In genomic region chr7:87493412-87493811, GRCm38 (mm10) we compare ENCODE assay signal across 44 mouse cellular contexts. TPM values are rescaled to one million over a fixed set of nuclear protein-coding genes. Genes with fewer than 3 reads are reported as not detected.
"Had no signal": no experiment of that assay in that cellular context is flagged by ENCODE, and none has a peak within 500 bp of the region (broad histone marks: within the 10 kb centered on the region; RNA-seq: fewer than 3 reads in every experiment).

Tyr (minus strand) TSS chr7:87493512.

- ATAC-seq: hindbrain, embryonic 16.5 days; hindbrain, postnatal 0 days; inflammation-experienced regulatory T-cells, adult 6 months; intestine, embryonic 15.5 days; intestine, embryonic 16.5 days; intestine, postnatal 0 days had no signal

- H3K36me3 ChIP-seq: heart, embryonic 10.5 days; heart, embryonic 12.5 days; heart, embryonic 13.5 days; heart, embryonic 15.5 days; hindbrain, embryonic 10.5 days; hindbrain, embryonic 13.5 days; hindbrain, embryonic 15.5 days; intestine, embryonic 15.5 days; kidney, embryonic 15.5 days had no signal

- H3K9ac ChIP-seq: heart, embryonic 12.5 days; heart, embryonic 13.5 days; heart, embryonic 15.5 days; hindbrain, embryonic 13.5 days; hindbrain, embryonic 15.5 days; intestine, embryonic 15.5 days; kidney, embryonic 15.5 days had no signal

- H3K4me3 ChIP-seq: heart, embryonic 10.5 days; heart, embryonic 12.5 days; heart, embryonic 13.5 days; heart, embryonic 15.5 days; hindbrain, embryonic 10.5 days; hindbrain, embryonic 13.5 days; hindbrain, embryonic 15.5 days; intestine, embryonic 15.5 days; kidney, embryonic 15.5 days; layer of hippocampus, adult 2 months had no signal

- DNase-seq: heart, postnatal 10 days; heart, postnatal 14 days; heart, postnatal 36 days; heart, postnatal 4 days; kidney, adult 11 months; kidney, adult 18-20 months; kidney, adult 2 months; kidney, adult 8-10 months; kidney, adult 9 months; kidney, postnatal 10 days; kidney, postnatal 14 days; kidney, postnatal 25 days; kidney, postnatal 36 days; kidney, postnatal 4 days; layer of hippocampus, adult 9-11 months; layer of hippocampus, postnatal 36 days had no signal

- H3K4me1 ChIP-seq: heart, embryonic 10.5 days; heart, embryonic 12.5 days; heart, embryonic 13.5 days; heart, embryonic 15.5 days; hindbrain, embryonic 10.5 days; hindbrain, embryonic 13.5 days; hindbrain, embryonic 15.5 days; intestine, embryonic 15.5 days; kidney, embryonic 15.5 days had no signal

- H3K27me3 ChIP-seq: heart, embryonic 12.5 days; heart, embryonic 13.5 days; heart, embryonic 15.5 days; hindbrain, embryonic 13.5 days; hindbrain, embryonic 15.5 days; intestine, embryonic 15.5 days; kidney, embryonic 15.5 days had no signal

- H3K27ac ChIP-seq: heart, embryonic 10.5 days; heart, embryonic 15.5 days; hindbrain, embryonic 10.5 days; hindbrain, embryonic 13.5 days; hindbrain, embryonic 15.5 days; hindbrain, postnatal 0 days; intestine, embryonic 15.5 days; kidney, embryonic 15.5 days; kidney, postnatal 0 days; layer of hippocampus, adult 2 months had no signal

- H3K4me2 ChIP-seq: heart, embryonic 11.5 days; heart, embryonic 12.5 days; heart, embryonic 13.5 days; heart, embryonic 15.5 days; hindbrain, embryonic 13.5 days; hindbrain, embryonic 15.5 days; intestine, embryonic 15.5 days; kidney, embryonic 15.5 days had no signal

- H3K9me3 ChIP-seq: heart, embryonic 10.5 days; heart, embryonic 12.5 days; heart, embryonic 13.5 days; heart, embryonic 15.5 days; hindbrain, embryonic 10.5 days; hindbrain, embryonic 13.5 days; hindbrain, embryonic 15.5 days; intestine, embryonic 15.5 days; kidney, embryonic 15.5 days had no signal

RNA-seq across cellular contexts. Expression of gene Tyr, which starts in this region (rescaled TPM):
- total RNA-seq: heart, adult 8-10 months; heart, postnatal 25 days; heart, postnatal 36 days; hematopoietic stem cell, adult 5-6 weeks; hindbrain, postnatal 0 days; layer of hippocampus, adult 18-20 months; layer of hippocampus, adult 2 months; layer of hippocampus, postnatal 10 days; layer of hippocampus, postnatal 14 days; layer of hippocampus, postnatal 36 days; left cerebral cortex, adult 18-20 months had no signal
- polyA plus RNA-seq: hindbrain, embryonic 13.5 days; hindbrain, embryonic 16.5 days; inflammation-experienced regulatory T-cells, adult 6 months; intestine, embryonic 14.5 days; intestine, embryonic 15.5 days; intestine, embryonic 16.5 days; intestine, postnatal 0 days; kidney, adult 2 months; kidney, embryonic 14.5 days; kidney, embryonic 16.5 days; kidney, postnatal 0 days; large intestine, adult 2 months had no signal
